Mouse (Mus musculus): ENCODE measurements around the gene Slc38a6.

The Slc38a6 gene

GRCm38 (mm10) chr12:73286287-73287092, at the start of gene Slc38a6, which contains the start of gene Trmt5:
Slc38a6 (plus strand) TSS chr12:73286779.
Trmt5 (minus strand) TSS chr12:73286710.
- peak; percentile 95 for DNase-seq

GRCm38 (mm10) chr12:73241960-73242359, 44.6 kb upstream of the Slc38a6 start:
- no peak for DNase-seq

- DNase-seq, result no peak
Observed at GRCm38 (mm10) chr12:73245687-73246086, 40.9 kb upstream of the Slc38a6 start.

DNA sequence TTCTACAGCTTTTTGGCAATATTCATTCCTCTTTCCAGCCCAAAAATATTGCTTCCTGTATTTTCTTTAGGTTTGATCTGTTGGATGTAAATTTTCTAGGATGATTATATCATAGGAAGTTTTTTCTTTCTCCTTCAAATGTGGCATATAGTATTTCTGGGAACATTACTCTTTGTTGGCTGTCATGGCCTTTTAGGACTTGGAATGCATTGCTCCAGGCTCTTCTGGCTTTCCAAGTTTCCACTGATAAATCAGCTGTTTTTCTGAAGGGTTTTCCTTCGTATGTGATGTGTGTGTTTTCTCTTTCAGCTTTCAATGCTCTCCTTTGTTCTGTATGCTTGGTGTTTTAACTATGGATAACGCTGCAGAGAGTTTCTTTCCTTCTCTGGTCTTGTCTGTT, 31.6 kb upstream of the Slc38a6 start:
- DNase-seq, result no peak

DNA sequence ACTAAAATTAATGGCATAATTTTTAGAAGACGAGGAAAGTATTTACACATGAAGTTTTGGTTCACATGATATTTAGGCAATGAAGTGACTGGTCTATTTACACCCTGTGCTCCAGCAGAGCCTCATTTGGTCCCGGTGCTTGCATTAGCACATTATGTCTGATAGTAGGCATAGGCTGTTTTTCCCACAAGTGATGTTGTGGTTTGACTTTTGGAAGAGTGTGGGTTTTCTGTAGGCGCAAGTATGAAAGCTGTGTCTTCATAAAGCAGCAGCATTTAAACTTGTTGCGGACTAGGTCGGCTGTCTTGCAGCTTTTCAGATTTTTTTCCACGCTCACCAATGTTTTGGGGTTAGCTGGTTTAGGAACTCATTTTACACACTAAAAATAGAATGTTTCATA, 27.3 kb upstream of the Slc38a6 start:
- DNase-seq, result no peak

DNA sequence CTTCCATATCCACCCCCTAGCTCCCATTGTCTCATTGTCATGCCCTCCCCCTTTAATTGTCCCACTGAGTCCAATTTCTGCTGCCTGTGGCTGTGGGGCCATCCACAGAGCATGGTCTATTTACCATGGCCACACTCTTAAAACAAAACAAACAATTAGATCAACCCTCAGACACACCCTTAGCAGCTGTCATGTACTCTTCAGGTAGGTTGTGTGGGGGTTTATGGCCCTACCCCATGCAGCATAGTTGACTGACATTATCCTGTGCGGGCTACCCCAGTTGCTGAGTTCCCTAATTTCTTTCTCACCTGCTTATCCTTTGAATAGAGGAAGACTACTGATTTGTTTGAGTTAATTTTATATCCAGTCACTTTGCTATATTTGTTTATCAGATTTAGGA, 26.2 kb upstream of the Slc38a6 start:
- DNase-seq, result no peak

DNA sequence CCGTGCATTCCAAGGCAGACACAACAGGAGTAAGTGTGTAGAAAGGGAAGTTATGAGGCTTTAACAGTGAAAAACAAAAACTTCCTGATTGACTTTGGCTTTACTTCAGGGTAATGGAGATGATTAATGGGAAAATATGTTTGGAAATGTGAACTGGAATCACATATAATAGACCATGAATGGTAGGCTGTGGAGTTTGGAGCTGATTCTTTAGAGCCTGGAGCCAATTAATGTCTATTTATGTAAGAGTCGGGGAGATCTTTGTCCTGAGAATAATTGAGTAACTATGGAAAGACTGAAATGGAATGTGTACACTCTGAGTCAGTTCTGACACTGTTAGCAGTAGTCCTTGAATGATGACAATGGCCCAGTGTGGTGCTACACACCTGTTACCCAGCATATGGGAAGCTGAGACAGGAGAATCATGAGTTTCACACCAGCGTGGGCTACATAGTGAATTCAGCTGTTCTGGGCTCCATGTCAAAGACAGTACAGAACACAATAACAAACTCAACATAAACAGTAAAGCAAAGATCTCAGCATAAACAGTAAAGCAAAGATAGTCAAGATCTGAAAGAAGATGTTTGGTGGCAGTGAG, 21.1 kb upstream of the Slc38a6 start:
- DNase-seq, result no peak

DNA sequence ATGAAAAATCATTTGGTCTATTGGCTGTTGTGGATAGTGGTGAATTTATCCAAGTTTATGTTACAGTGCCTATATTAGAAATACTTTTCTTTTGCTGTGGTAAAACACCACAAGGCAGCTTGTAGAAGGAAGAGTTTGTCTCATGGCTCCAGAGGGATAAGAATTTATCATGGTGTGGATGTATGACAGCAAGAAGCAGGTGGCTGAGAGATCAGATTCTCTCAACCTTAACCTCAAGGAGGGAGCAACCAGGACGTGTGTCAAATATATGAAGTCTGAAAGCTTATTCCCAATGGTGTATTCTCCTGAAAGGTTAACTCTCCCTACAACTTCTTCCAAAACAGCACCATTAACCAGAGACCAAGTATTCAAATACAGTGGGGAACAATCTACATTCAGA, 20.0 kb upstream of the Slc38a6 start:
- DNase-seq, result no peak

DNA sequence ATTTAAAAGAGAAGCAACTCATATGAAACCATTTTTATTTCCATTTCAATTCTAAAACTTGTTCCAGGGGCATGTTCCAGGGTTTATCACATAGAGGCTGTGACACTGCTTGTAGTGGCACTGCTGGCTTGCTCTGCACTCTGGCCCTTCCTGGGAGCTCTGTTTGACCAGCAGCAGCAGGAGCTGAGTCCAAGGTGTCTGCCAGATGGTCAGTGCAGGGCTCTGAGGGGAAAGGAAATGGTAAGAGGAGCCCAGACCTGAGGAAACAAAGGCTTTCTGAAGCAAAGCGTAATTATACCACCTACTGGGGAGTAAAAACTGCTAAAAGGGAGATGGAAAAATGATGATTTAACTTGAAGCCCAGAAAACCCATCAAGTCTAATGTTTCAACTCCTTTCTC, 18.1 kb upstream of the Slc38a6 start:
- no peak for DNase-seq

DNA sequence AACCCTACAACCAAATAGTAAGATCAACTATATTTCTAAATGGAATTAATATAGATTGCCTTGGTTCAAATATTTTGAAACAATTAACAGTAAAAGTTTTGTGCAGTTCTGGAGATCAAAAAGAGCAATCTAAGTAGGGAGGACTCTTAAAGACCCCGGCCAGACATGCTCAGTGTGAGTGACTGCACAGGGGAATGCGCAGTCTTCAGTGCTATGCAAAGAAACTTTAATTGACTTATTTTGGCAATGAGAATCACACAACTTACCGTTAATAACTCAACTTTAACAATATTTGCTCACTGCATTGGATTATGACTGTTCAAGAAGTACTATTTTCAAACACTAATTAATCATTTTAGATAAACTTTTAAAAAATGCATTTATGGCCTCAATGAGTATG, 17.0 kb upstream of the Slc38a6 start:
- DNase-seq, result no peak

DNA sequence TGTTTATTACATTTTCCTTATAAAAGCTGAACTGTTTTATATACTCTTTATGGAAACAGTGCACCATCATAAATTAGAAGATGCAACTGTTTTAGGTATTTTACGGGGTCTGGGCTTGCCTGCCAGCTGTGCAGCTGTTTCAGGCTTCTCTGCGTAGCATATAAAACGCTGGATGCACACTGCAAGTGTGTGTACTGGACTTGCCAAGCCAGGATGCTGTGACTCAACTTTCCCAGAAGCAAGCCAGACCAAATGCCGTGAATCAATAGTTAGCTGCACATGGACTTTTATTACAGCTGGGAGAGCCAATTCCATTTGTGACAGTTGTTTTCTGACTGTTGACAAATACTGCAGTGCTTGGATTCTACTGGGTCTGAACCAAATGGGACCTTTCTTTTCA, 16.6 kb upstream of the Slc38a6 start:
- peak; percentile 15 for DNase-seq

- no peak for DNase-seq
Observed at GRCm38 (mm10) chr12:73274921-73275320, 11.7 kb upstream of the Slc38a6 start.

DNA sequence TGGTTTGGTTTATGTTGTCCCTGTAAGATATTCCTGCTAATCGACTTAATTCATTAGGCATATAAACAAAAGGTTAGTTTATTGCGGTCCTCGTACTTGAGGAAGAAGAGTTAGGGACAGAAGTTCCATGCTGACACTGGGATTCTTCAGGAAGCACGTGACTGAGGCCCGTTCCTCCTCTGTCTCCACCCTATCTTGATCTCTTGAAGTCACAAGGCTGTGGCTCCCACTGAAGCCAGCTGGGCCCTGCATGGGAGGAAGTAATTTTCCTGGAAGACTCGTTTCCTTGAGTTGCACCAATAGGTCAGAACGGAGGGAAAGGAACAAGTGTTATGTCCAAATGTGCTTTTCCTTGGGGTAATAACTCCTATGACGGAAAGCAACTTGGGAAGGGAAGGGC, 1.0 kb downstream of the Slc38a6 start:
- DNase-seq, result peak; percentile 53

- no peak for DNase-seq
Observed at GRCm38 (mm10) chr12:73288626-73289025, 2.0 kb downstream of the Slc38a6 start.

DNA sequence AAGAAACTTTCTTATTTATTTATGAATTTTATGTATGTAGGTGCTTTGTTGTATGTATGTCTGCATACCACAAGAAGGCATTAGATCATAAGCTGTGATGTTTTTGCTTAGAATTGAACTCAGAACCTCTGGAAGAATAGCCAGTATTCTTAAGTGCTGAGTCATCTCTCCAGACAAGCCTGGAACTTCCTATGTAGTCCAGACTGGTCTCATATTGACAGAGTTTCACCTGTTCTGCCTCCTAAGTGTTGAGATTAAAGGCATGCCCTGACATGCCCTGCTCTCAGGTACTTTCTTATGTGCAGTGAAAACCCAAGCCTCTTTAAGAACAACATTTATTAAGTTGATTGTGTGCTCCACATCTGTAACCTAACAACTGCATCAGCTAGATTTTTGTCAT, 8.3 kb downstream of the Slc38a6 start:
- no peak for DNase-seq

GRCm38 (mm10) chr12:73295505-73296140, 9.0 kb downstream of the Slc38a6 start:
- DNase-seq, result no peak

- no peak for DNase-seq
Observed at GRCm38 (mm10) chr12:73298621-73299020, 12.0 kb downstream of the Slc38a6 start.

DNA sequence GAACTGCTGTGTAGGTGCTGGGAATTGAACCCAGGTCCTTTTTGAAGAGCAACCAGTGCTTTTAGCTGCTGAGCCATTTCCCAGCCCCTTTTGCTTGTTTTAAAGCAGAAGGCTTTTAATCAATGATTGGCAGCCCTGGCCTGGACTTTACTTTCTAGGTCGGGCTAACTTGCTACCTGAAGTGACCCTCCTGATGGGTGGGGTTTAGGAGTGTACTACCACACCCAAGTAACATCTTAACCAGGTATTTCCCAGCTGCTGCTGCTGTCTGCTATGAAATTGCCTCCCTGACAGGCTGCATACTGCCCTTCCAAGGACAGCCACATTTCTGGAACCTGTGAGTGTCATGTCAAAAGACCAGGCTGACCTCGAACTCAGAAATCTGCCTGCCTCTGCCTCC, 14.0 kb downstream of the Slc38a6 start:
- peak; percentile 53 for DNase-seq

GRCm38 (mm10) chr12:73304636-73305035, 18.1 kb downstream of the Slc38a6 start:
- DNase-seq, result peak; percentile 55

DNA sequence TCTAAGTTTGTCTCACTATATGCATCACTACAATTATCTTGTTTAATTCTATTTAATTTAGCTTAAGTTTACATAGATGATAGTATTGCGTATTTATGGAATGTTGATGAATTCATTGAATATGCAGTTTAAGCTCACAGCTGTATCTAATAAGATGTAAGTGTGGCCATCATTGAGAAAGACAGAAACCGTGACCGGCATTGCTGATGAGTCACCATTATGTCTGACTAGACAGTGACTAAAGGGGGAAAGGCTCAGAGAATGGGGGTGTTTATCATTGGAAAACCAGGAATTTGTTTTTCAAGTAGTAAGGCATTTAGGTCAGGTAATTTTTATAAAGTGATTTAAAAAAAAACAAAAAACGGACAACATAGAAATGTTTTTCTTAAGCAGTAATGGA, 21.2 kb downstream of the Slc38a6 start:
- DNase-seq, result no peak

DNA sequence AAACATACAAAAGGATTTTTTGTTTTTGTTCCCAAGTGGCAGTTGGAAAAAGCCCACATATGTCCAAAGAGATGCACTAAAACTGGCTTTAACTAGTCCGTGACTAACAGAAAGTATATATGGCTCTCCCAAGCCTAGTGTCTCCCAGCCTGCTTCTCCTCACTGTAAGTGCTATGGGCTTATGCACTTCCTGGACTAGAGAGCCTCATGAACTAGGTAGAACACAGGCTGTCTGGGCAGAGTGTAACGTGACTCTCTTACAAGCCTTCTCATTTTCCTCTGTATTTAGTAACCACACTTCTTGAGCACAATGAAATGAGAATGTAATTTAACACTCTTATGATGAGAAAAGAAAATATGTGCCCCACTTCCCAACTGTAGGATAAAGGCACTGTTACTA, 22.1 kb downstream of the Slc38a6 start:
- no peak for DNase-seq

DNA sequence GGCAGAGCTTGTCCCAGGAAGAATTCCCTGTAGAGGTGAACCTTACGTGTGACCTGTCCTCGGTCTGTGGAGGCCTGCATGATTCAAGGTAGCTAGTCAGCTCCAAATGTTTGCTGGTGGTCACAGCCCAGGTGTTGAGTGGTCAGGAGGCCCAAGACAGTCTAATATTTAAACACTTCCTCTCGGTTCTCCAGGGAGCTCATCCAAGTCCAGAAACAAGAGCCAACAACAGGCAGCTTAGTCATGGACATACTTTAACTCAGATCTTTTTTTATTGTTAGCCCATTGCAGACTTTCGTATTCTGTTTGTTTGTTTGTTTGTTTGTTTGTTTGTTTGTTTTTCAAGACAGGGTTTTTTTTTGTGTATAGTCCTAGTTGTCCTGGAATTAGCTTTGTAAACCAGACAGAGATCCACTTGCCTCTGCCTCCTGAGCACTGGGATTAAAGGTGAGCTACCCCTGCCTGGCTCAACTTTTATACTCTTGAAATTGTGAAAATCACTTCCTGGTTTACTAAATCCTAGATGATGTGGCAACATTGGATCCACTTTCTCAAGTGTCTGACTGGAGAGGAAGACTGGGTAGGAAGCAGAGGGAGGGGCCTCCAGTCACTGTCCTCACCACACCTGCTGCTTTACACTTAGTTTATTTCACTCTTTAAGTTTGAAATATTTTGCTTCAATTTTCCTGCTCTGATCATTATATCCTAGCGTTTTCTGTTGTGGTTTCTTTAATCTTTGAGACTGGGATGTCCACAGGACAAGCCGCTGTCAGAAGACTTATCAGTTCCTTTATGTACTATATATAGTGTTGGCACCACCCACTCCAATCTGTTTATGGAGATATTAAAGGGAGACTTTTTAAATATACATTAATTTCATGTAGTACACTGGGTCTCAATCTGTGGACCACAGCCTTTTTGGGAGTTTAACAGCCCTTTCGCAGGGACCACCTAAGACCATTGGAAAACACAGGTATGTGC, 31.4 kb downstream of the Slc38a6 start:
- DNase-seq, result no peak

DNA sequence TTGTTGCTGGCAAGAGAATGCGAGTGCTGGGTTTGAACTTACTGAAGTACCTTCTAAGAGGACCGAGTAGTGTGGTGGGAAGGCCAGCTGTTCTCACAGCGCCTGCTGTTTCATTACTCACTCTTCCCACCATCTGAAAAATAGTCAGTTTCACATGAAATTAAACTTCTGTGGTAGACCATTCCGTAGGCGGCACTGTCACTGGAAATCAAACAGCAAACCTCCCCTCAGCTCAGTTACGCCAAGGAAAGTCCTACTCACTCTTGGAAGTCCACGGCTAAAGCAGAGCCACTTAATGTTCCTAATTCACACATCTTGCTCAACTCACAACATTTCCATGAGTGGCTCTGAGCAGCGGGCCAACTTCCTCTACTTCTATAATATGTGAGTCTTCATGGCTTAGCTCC, 37.6 kb downstream of the Slc38a6 start:
- DNase-seq, result no peak

Data from kidney, postnatal 14 days (tissue).